Mouse (Mus musculus): ENCODE data around the gene Rpl23a. TPM values are rescaled to one million over a fixed set of nuclear protein-coding genes. Genes with fewer than 3 reads are reported as not detected.

Rpl23a gene
- polyA plus RNA-seq, 1 experiment from 2014 or later, result 951 TPM

DNA sequence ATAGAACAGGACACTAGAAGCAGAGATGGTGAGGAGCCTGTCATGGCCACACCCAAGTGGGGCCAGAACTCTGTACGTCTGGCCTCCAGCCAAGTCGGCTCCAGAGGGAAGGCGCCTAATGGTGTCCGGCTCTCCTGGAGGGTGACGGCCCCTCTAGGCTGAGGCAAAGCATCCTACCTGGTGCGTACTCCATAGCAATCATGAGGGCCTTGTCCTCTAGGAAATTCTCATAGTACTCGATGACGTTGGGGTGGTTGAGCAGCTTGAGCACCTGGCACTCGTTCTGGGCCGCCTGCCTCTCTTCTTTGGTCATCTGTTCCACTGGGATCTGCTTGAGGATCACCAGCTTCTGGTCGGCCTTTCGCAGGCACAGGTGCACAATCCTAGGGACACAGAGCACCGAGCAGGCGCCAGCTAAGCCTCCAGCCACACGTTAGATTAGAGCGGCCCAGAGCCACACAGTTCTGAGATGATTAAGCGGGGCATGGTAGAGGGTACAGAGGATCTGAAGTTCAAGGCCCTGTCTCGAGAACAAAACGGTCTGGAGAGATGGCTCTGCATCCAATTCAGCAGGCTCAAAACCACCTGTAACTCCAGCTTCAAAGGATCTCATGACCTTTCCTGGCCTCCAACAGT, 10.5 kb downstream of the Rpl23a start:
- H3K9ac ChIP-seq (replicated peaks; ENCODE audit: low read depth, low read length), result no peak overlapping the region
- peaks cover 10% of the 10 kb centered on the region; the same call in 1 of the 2 replicates for H3K4me1 ChIP-seq (ENCODE audit: control insufficient read depth, insufficient read depth, low read length)
- WGBS, result 87% methylated on average over 19 of the region's 19 CpGs
- no peaks in the 10 kb centered on the region for H3K27me3 ChIP-seq (ENCODE audit: control insufficient read depth, insufficient read depth, low read length)
- no peak for ATAC-seq (ENCODE audit: low read depth)
- no peak overlapping the region for H3K4me3 ChIP-seq (ENCODE audit: low read depth, low read length)
- H3K27ac ChIP-seq (ENCODE audit: low read depth, low read length), result no peak overlapping the region
- H3K4me2 ChIP-seq (ENCODE audit: low read depth, low read length), result no peak overlapping the region
- H3K9me3 ChIP-seq (ENCODE audit: control insufficient read depth, low read length), result no peaks in the 10 kb centered on the region
- H3K36me3 ChIP-seq (ENCODE audit: control insufficient read depth, insufficient read depth, low read length), result no peaks in the 10 kb centered on the region

DNA sequence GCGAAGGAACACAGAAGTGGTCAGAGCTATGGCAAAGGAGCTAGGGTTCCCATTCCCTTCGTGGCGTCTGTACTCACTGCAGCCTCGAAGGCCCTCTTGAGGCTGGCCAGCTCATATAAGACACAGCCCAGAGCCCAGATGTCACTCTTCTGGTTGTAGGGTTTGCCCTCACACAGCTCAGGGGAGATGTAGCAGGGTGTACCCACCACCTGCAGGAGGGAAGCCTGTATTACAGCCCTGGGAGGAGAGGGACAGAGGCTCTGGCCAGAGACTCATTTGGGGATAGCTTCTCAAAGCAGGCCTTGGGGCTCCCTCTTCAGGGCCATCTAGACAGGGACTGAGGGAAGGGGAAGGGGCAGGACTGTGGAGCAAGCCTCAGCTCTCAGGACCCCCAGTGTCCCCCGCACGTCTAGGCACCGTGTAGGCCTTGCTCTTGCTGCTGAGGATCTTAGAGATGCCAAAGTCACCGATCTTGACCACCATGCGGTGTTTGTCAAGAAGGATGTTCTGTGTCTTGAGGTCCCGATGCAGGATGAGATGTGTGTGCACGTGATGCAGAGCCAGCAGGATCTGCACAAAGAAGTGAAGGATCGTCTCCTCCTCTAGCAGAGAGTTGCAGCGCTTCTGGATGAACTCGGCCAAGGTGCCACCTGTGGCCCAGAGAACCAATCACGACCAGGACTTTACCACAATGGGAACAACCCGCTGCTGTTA, 11.2 kb downstream of the Rpl23a start:
- H3K9ac ChIP-seq (replicated peaks; ENCODE audit: low read depth, low read length), result no peak overlapping the region
- no peaks in the 10 kb centered on the region for H3K36me3 ChIP-seq (ENCODE audit: control insufficient read depth, insufficient read depth, low read length)
- peaks cover 5% of the 10 kb centered on the region; the same call in 1 of the 2 replicates for H3K4me1 ChIP-seq (ENCODE audit: control insufficient read depth, insufficient read depth, low read length)
- no peak overlapping the region for H3K27ac ChIP-seq (ENCODE audit: low read depth, low read length)
- H3K27me3 ChIP-seq (ENCODE audit: control insufficient read depth, insufficient read depth, low read length), result no peaks in the 10 kb centered on the region
- no peak overlapping the region for H3K4me3 ChIP-seq (ENCODE audit: low read depth, low read length)
- 79% methylated on average over 16 of the region's 16 CpGs for WGBS
- no peaks in the 10 kb centered on the region for H3K9me3 ChIP-seq (ENCODE audit: control insufficient read depth, low read length)
- ATAC-seq (ENCODE audit: low read depth), result no peak
- no peak overlapping the region for H3K4me2 ChIP-seq (ENCODE audit: low read depth, low read length)

DNA sequence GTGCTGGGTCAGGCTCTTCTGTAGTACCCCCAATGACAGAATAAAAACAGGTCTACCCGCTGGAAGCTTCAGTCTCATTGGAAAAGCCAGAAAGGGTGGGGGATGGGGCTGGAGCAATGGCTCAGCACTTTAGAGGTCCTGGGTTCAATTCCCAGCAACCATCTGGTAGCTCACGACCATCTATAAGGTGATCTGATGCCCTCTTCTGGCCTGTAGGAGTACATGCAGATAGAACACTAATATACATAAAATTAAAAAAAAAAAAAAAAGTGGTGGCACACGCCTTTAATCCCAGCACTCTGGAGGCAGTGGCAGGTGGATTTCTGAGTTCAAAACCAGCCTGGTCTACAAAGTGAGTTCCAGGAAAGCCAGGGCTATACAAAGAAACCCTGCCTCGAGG, 12.1 kb downstream of the Rpl23a start:
- no peak overlapping the region for H3K4me2 ChIP-seq (ENCODE audit: low read depth, low read length)
- H3K27me3 ChIP-seq (ENCODE audit: control insufficient read depth, insufficient read depth, low read length), result no peaks in the 10 kb centered on the region
- H3K27ac ChIP-seq (ENCODE audit: low read depth, low read length), result no peak overlapping the region
- no peaks in the 10 kb centered on the region for H3K9me3 ChIP-seq (ENCODE audit: control insufficient read depth, low read length)
- no peak overlapping the region for H3K9ac ChIP-seq (replicated peaks; ENCODE audit: low read depth, low read length)
- no peaks in the 10 kb centered on the region for H3K36me3 ChIP-seq (ENCODE audit: control insufficient read depth, insufficient read depth, low read length)
- H3K4me1 ChIP-seq (ENCODE audit: control insufficient read depth, insufficient read depth, low read length), result 0 out of 2 replicates have a peak, but pooled peaks cover 3% of the 10 kb centered on the region
- no peak overlapping the region for H3K4me3 ChIP-seq (ENCODE audit: low read depth, low read length)
- ATAC-seq (ENCODE audit: low read depth), result no peak
- 78% methylated on average over 4 of the region's 4 CpGs for WGBS

DNA sequence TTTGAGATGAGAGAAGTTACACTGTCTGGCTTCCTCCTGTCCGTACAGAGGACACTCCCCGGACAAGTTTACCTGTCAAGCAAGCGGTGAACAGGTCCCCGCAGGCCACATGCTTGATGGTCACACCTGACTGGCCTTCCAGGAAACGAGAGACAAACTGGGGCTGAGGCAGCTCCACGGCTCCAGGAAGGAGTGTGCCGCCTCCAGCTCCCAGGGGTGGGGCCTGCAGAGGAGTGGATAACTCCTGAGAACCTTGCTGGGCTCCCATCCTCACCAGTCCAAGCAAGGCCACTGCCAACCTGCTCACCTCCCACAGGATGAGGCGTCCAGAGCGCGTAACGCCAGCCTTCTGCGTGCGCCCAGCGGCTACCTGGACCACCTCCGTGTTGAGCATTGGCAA, 13.1 kb downstream of the Rpl23a start:
- Histone ChIP-seq H3K4me3 (ENCODE audit: low read depth, low read length) (no peak overlapping the region), H3K27me3 (ENCODE audit: control insufficient read depth, insufficient read depth, low read length) (no peaks in the 10 kb centered on the region), H3K4me1 (ENCODE audit: control insufficient read depth, insufficient read depth, low read length) (peaks cover 6% of the 10 kb centered on the region), H3K36me3 (ENCODE audit: control insufficient read depth, insufficient read depth, low read length) (no peaks in the 10 kb centered on the region), H3K4me2 (ENCODE audit: low read depth, low read length) (no peak overlapping the region), H3K9ac (replicated peaks; ENCODE audit: low read depth, low read length) (no peak overlapping the region), H3K27ac (ENCODE audit: low read depth, low read length) (no peak overlapping the region), H3K9me3 (ENCODE audit: control insufficient read depth, low read length) (no peaks in the 10 kb centered on the region)
- ATAC-seq (ENCODE audit: low read depth), result no peak
- 94% methylated on average over 15 of the region's 15 CpGs for WGBS

DNA sequence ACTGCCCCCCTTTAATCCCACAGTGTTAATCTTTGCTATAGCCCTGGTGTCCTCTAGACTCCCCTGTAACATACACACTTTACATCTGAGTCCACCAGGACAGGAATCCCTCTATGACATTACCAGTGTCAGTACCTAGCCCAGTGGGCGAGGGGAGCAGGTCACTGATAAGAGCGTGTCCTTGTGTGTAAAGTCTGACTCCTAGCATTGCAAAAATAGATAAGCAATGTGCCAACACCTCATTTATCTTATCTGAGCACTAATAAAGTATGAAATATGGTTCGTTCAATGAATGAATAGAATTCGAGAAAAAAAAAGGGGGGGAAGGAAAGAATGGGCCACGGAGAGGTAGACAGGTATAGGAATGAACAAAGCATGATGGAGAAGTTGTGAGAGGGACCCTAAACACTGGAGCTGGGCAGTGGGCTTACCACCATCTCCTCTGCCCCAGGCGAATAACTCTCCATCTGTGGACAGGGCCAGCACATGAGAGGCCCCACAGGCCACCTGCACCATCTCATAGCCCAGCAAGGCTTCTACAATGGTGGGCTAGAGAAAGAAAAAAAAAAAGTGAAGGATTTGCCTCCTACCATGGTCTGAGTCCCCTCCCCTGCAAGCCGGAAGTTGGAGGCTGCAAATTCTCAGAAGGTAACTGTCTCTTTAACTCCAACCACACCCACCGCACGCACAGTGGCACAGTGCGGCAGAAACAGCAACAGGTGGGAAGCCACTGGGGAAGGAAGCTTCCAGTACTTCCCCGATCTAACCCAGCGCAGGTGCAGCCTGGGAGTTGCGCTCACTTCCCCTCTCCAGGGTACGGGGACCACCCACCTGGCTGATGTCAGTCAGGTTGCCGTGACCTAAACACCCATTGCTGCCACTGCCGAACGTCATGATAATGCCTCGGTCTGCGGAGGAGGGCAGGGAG, 14.6 kb downstream of the Rpl23a start:
- no peaks in the 10 kb centered on the region for H3K27me3 ChIP-seq (ENCODE audit: control insufficient read depth, insufficient read depth, low read length)
- ATAC-seq (ENCODE audit: low read depth), result no peak
- no peaks in the 10 kb centered on the region for H3K9me3 ChIP-seq (ENCODE audit: control insufficient read depth, low read length)
- peaks cover 6% of the 10 kb centered on the region for H3K4me1 ChIP-seq (ENCODE audit: control insufficient read depth, insufficient read depth, low read length)
- H3K27ac ChIP-seq (ENCODE audit: low read depth, low read length), result no peak overlapping the region
- H3K4me3 ChIP-seq (ENCODE audit: low read depth, low read length), result no peak overlapping the region
- WGBS, result 67% methylated on average over 19 of the region's 19 CpGs
- H3K9ac ChIP-seq (replicated peaks; ENCODE audit: low read depth, low read length), result no peak overlapping the region
- H3K36me3 ChIP-seq (ENCODE audit: control insufficient read depth, insufficient read depth, low read length), result no peaks in the 10 kb centered on the region
- H3K4me2 ChIP-seq (ENCODE audit: low read depth, low read length), result no peak overlapping the region

DNA sequence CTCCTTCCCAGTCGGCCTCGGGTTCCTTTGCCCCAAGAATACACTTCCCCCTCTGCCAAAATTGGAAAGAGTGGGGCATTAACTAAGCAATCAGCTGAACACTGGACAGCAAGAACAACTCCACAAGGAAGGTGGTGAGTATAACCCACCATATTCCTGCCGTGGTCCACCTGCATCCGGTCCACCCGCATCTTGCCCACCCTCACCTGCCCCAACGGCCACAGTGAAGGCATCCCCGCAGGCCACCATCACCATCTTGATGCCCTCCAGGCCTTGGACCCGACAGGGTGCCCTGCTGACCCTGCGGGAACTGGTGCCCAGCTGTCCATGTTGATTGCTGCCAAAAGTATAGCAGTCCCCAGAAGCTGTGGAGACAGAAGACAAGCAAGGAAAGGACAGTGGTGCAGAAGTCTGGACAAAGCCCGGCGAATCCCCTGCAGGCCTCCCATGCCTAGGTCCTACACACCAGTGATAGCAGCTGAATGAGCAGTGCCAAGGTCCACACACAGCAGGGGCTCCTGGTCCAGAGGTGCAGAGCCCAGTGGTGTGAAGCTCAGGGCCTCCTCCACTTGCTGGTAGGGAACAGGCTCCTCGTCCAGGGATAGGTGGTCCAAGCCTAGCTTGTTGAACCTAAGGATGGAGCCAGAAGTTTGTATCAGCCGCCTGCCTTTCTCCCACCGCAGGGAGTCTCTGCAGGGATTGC, 16.0 kb downstream of the Rpl23a start:
- no peaks in the 10 kb centered on the region for H3K9me3 ChIP-seq (ENCODE audit: control insufficient read depth, low read length)
- no peaks in the 10 kb centered on the region for H3K27me3 ChIP-seq (ENCODE audit: control insufficient read depth, insufficient read depth, low read length)
- 92% methylated on average over 14 of the region's 14 CpGs for WGBS
- no peak overlapping the region for H3K27ac ChIP-seq (ENCODE audit: low read depth, low read length)
- no peak overlapping the region for H3K9ac ChIP-seq (replicated peaks; ENCODE audit: low read depth, low read length)
- H3K36me3 ChIP-seq (ENCODE audit: control insufficient read depth, insufficient read depth, low read length), result no peaks in the 10 kb centered on the region
- ATAC-seq (ENCODE audit: low read depth), result no peak
- no peak overlapping the region for H3K4me2 ChIP-seq (ENCODE audit: low read depth, low read length)
- H3K4me1 ChIP-seq (ENCODE audit: control insufficient read depth, insufficient read depth, low read length), result peaks cover 19% of the 10 kb centered on the region
- no peak overlapping the region for H3K4me3 ChIP-seq (ENCODE audit: low read depth, low read length)

DNA sequence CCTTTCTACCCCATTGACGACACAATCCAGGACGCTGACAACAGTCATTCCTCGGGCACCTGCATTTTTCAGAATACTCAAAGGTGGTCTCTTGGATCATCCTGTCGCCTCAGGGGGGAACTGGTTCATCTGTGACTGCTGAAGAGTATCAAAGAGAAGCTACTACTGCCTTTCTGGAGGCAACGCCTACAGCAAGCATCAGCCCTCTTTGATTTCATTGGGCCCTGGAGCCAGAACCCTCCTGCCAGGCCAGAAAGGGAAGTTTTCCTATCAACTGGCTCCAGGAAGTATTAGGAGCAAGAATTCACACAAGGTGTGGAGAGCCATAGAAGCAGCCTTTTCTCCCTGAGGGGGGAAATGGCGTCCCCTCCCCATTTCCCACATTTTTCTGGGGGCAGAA, 16.7 kb downstream of the Rpl23a start:
- H3K27ac ChIP-seq (ENCODE audit: low read depth, low read length), result no peak overlapping the region
- 79% methylated on average over 6 of the region's 6 CpGs for WGBS

DNA sequence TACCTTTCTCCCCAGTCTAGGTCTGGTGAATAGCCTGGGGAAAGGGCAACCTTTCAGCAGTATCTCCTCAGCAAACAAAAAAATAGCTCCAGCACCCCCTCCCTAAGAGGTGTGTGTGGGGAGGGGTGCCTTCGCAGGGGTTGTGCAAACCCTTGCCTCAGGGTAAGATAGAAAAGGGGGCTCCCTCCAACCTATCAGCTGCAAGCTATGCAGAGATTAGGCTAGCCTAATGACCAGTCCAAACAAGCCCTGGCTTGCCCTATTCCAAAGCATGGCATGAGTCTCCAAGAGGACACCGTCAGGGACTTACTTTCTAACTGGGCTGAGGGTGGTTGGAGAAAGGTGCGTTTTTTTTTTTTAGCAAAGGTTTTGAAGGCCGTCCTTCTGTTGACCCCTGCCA, 17.2 kb downstream of the Rpl23a start:
- 59% methylated on average over 4 of the region's 4 CpGs for WGBS
- Histone ChIP-seq H3K4me3 (ENCODE audit: low read depth, low read length) (peak overlapping the region; percentile 85), H3K27me3 (ENCODE audit: control insufficient read depth, insufficient read depth, low read length) (no peaks in the 10 kb centered on the region), H3K4me2 (ENCODE audit: low read depth, low read length) (peak overlapping the region; percentile 62), H3K27ac (ENCODE audit: low read depth, low read length) (0 out of 2 replicates have a peak overlapping the region, but pooled peaks have one; percentile 98), H3K36me3 (ENCODE audit: control insufficient read depth, insufficient read depth, low read length) (peaks cover 8% of the 10 kb centered on the region), H3K9ac (replicated peaks; ENCODE audit: low read depth, low read length) (peak overlapping the region; percentile 97; the same call in 1 of the 2 replicates), H3K9me3 (ENCODE audit: control insufficient read depth, low read length) (no peaks in the 10 kb centered on the region), H3K4me1 (ENCODE audit: control insufficient read depth, insufficient read depth, low read length) (peaks cover 27% of the 10 kb centered on the region)
- no peak for ATAC-seq (ENCODE audit: low read depth)

More for the DNA sequence above, 16.7 kb downstream of the Rpl23a start:
- H3K4me1 ChIP-seq (ENCODE audit: control insufficient read depth, insufficient read depth, low read length), result peaks cover 27% of the 10 kb centered on the region
- H3K9ac ChIP-seq (replicated peaks; ENCODE audit: low read depth, low read length), result no peak overlapping the region
- no peak overlapping the region for H3K4me3 ChIP-seq (ENCODE audit: low read depth, low read length)
- no peaks in the 10 kb centered on the region for H3K27me3 ChIP-seq (ENCODE audit: control insufficient read depth, insufficient read depth, low read length)
- ATAC-seq (ENCODE audit: low read depth), result no peak
- H3K36me3 ChIP-seq (ENCODE audit: control insufficient read depth, insufficient read depth, low read length), result peaks cover 6% of the 10 kb centered on the region
- H3K4me2 ChIP-seq (ENCODE audit: low read depth, low read length), result no peak overlapping the region
- no peaks in the 10 kb centered on the region for H3K9me3 ChIP-seq (ENCODE audit: control insufficient read depth, low read length)
